Mouse (Mus musculus) spleen, adult 2 months (tissue): ENCODE data around the gene Hmga1.

ENCODE experiments used
- CTCF ChIP-seq: fragments of 200-500 bp; IDR thresholded peaks from 2 replicates; pipeline ENCODE4 v1.5.1; 2011; ENCODE audit warnings: mild to moderate bottlenecking, inconsistent platforms; ENCODE audit not compliant: insufficient read depth, insufficient read length, insufficient replicate concordance; ENCODE audit errors: extremely low read depth
- POLR2A ChIP-seq: fragments of 200-500 bp; IDR thresholded peaks from 2 replicates; pipeline ENCODE4 v1.6.1; 2011; ENCODE audit warnings: low read depth, low read length, inconsistent platforms

GRCm38 (mm10) chr17:27508513-27508912 lies 47.8 kb upstream of the Hmga1 start:
- no peak for TF ChIP-seq CTCF
- TF ChIP-seq POLR2A = no peak
